Mouse (Mus musculus): ENCODE results near the gene Fbp2.

GRCm38 (mm10) chr13:62856850-62857249 is 1.4 kb downstream of the Fbp2 start:
- no peak for TF ChIP-seq MYOD1 (IDR thresholded peaks at IDR 0.05; ENCODE audit: control insufficient read depth, insufficient read length, low read depth)
- TF ChIP-seq CTCF (IDR thresholded peaks at IDR 0.05; ENCODE audit: control insufficient read depth, insufficient read depth, insufficient read length): no peak
- no peak for TF ChIP-seq CEBPB (IDR thresholded peaks at IDR 0.05; ENCODE audit: low read depth)
- no peak for TF ChIP-seq USF1 (IDR thresholded peaks at IDR 0.05; ENCODE audit: low read depth)
